ENCODE assay signal across 25 mouse cellular contexts in genomic region chr15:36899882-36900281, GRCm38 (mm10).
DNase-seq lines count a peak whose midpoint lies in the region; ATAC-seq and TF ChIP-seq lines count a peak whose summit lies in the region.
"Had no signal": no experiment of that assay in that cellular context is flagged by ENCODE, and none has a peak within 500 bp of the region (broad histone marks: within the 10 kb centered on the region; RNA-seq: fewer than 3 reads in every experiment).

No protein-coding gene starts in this region.

- H3K79me2 ChIP-seq in MEL (ENCODE audit: control insufficient read depth, insufficient read depth, low read length, poor library complexity): no peaks in the 10 kb centered on the region

- H3K27me3 ChIP-seq in MEL (ENCODE audit: control insufficient read depth in 1 of 2, insufficient read depth in 2 of 2, low read length in 2 of 2): no peaks in the 10 kb centered on the region
- no peaks in the 10 kb centered on the region for H3K27me3 ChIP-seq in intestine, embryonic 16.5 days (replicated peaks; ENCODE audit: control insufficient read depth, insufficient read depth, low read length)
- H3K27me3 ChIP-seq in stomach, postnatal 0 days (ENCODE audit: control insufficient read depth, insufficient read depth, low read length): no peaks in the 10 kb centered on the region
- no peaks in the 10 kb centered on the region for H3K27me3 ChIP-seq in hindbrain, embryonic 16.5 days (replicated peaks; ENCODE audit: control insufficient read depth, insufficient read depth, low read length)
- H3K27me3 ChIP-seq: embryonic facial prominence, embryonic 15.5 days; limb, embryonic 12.5 days; liver, embryonic 15.5 days; neural tube, embryonic 15.5 days had no signal

- TF ChIP-seq RAD21 in MEL (IDR thresholded peaks at IDR 0.05; ENCODE audit: low read depth, low read length): no peak

- TF ChIP-seq CTCF in MEL (IDR thresholded peaks at IDR 0.05 in 2 of 3, conservative IDR thresholded peaks at IDR 0.05 in 1 of 3; ENCODE audit: control insufficient read depth in 1 of 3, insufficient read depth in 1 of 3, low read depth in 2 of 3, low read length in 3 of 3, poor library complexity in 1 of 3, severe bottlenecking in 1 of 3): no peak
- peak; percentile 36 for TF ChIP-seq CTCF in stomach, postnatal 0 days (IDR thresholded peaks at IDR 0.05; ENCODE audit: low read depth)

- H3K27ac ChIP-seq in MEL (ENCODE audit: control insufficient read depth, low read depth, low read length): no peak overlapping the region
- peak overlapping the region; percentile 96 for H3K27ac ChIP-seq in intestine, embryonic 16.5 days (ENCODE audit: low read length)
- H3K27ac ChIP-seq in stomach, postnatal 0 days (replicated peaks): peak overlapping the region; percentile 88
- no peak overlapping the region for H3K27ac ChIP-seq in hindbrain, embryonic 16.5 days (ENCODE audit: low read depth, low read length)
- H3K27ac ChIP-seq: embryonic facial prominence, embryonic 15.5 days; gastrocnemius, adult 2 months; limb, embryonic 12.5 days; liver, embryonic 15.5 days; midbrain, embryonic 12.5 days; neural tube, embryonic 15.5 days had no signal

- TF ChIP-seq EP300 in MEL (IDR thresholded peaks at IDR 0.05; ENCODE audit: low read depth in 1 of 2, low read length in 2 of 2): no peak
- no peak for TF ChIP-seq EP300 in stomach, postnatal 0 days (optimal IDR thresholded peaks at IDR 0.05)

- H3K9me3 ChIP-seq in MEL (replicated peaks; ENCODE audit: insufficient read depth, low read length): no peaks in the 10 kb centered on the region
- H3K9me3 ChIP-seq in intestine, embryonic 16.5 days (ENCODE audit: control insufficient read depth, low read length): no peaks in the 10 kb centered on the region
- H3K9me3 ChIP-seq in stomach, postnatal 0 days (ENCODE audit: control insufficient read depth, low read length): no peaks in the 10 kb centered on the region
- no peaks in the 10 kb centered on the region for H3K9me3 ChIP-seq in hindbrain, embryonic 16.5 days (ENCODE audit: control insufficient read depth, low read length)
- H3K9me3 ChIP-seq: embryonic facial prominence, embryonic 15.5 days; limb, embryonic 12.5 days; liver, embryonic 15.5 days; midbrain, embryonic 12.5 days; neural tube, embryonic 15.5 days had no signal

- peak; percentile 33 for DNase-seq in kidney, adult 18-20 months
- no peak for DNase-seq in kidney, adult 9 months
- no peak for DNase-seq in MEL (ENCODE audit: low read depth, low spot score)
- peak; percentile 75 for DNase-seq in stomach, postnatal 0 days (ENCODE audit: low spot score)
- DNase-seq in layer of hippocampus, adult 9-11 months: no peak
- no peak for DNase-seq in gastrocnemius, postnatal 4 days (ENCODE audit: low spot score in 2 of 2)
- DNase-seq: adrenal gland, adult 8-10 months; cerebellum, adult 18-20 months; cerebellum, postnatal 14 days; gastrocnemius, adult 2 months; kidney, postnatal 14 days; layer of hippocampus, postnatal 36 days; right cerebral cortex, adult 18-20 months; right cerebral cortex, postnatal 4 days; thymus, postnatal 36 days had no signal

- H3K4me3 ChIP-seq in MEL (ENCODE audit: control insufficient read depth in 1 of 2, insufficient read depth in 1 of 2, low read depth in 2 of 2, low read length in 2 of 2): no peak overlapping the region
- no peak overlapping the region for H3K4me3 ChIP-seq in intestine, embryonic 16.5 days (ENCODE audit: low read length)
- no peak overlapping the region for H3K4me3 ChIP-seq in stomach, postnatal 0 days (ENCODE audit: low read depth, low read length)
- H3K4me3 ChIP-seq in hindbrain, embryonic 16.5 days (ENCODE audit: low read length): no peak overlapping the region
- H3K4me3 ChIP-seq: embryonic facial prominence, embryonic 15.5 days; gastrocnemius, adult 2 months; limb, embryonic 12.5 days; liver, embryonic 15.5 days; midbrain, embryonic 12.5 days; neural tube, embryonic 15.5 days had no signal

- peaks cover 13 to 33% of the 10 kb centered on the region in 2 experiments for H3K4me1 ChIP-seq in MEL (ENCODE audit: control insufficient read depth in 1 of 2, insufficient read depth in 2 of 2, low read length in 2 of 2)
- H3K4me1 ChIP-seq in intestine, embryonic 16.5 days (ENCODE audit: control insufficient read depth, insufficient read depth, low read length): peaks cover 41% of the 10 kb centered on the region
- peaks cover 8% of the 10 kb centered on the region; the same call in 1 of the 2 replicates for H3K4me1 ChIP-seq in stomach, postnatal 0 days (replicated peaks; ENCODE audit: control insufficient read depth, insufficient read depth)
- peaks cover 12% of the 10 kb centered on the region for H3K4me1 ChIP-seq in hindbrain, embryonic 16.5 days (ENCODE audit: control insufficient read depth, insufficient read depth, low read depth, low read length)

- peak; percentile 77 for ATAC-seq in intestine, embryonic 16.5 days
- peak; percentile 84 for ATAC-seq in stomach, postnatal 0 days (ENCODE audit: low FRiP score, low TSS enrichment)
- no peak for ATAC-seq in hindbrain, embryonic 16.5 days
- ATAC-seq: activated CD4-positive, CD25-positive, alpha-beta regulatory T cell, adult 4 months; forebrain, embryonic 14.5 days had no signal

- WGBS in intestine, embryonic 16.5 days: 40% methylated on average over 2 of the region's 2 CpGs
- WGBS in stomach, postnatal 0 days: 62% methylated on average over 2 of the region's 2 CpGs
- 60% methylated on average over 2 of the region's 2 CpGs for WGBS in hindbrain, embryonic 16.5 days

- peak overlapping the region; percentile 24 for H3K4me2 ChIP-seq in intestine, embryonic 16.5 days (ENCODE audit: low read depth, low read length)
- H3K4me2 ChIP-seq in stomach, postnatal 0 days (replicated peaks; ENCODE audit: low read depth): no peak overlapping the region
- no peak overlapping the region for H3K4me2 ChIP-seq in hindbrain, embryonic 16.5 days (ENCODE audit: low read length)
- H3K4me2 ChIP-seq: embryonic facial prominence, embryonic 15.5 days; heart, embryonic 11.5 days; limb, embryonic 12.5 days; liver, embryonic 15.5 days; midbrain, embryonic 12.5 days; neural tube, embryonic 15.5 days had no signal

- no peak for TF ChIP-seq POLR2A in MEL (IDR thresholded peaks at IDR 0.05; ENCODE audit: control insufficient read depth in 1 of 2, insufficient read depth in 1 of 2, low read depth in 1 of 2, low read length in 2 of 2, poor library complexity in 1 of 2)

- no peak overlapping the region for H3K9ac ChIP-seq in MEL (ENCODE audit: control insufficient read depth, low read depth, low read length, poor library complexity, severe bottlenecking)
- peak overlapping the region; percentile 44; the same call in 1 of the 2 replicates for H3K9ac ChIP-seq in intestine, embryonic 16.5 days (ENCODE audit: low read depth, low read length)
- no peak overlapping the region for H3K9ac ChIP-seq in stomach, postnatal 0 days (ENCODE audit: low read length)
- no peak overlapping the region for H3K9ac ChIP-seq in hindbrain, embryonic 16.5 days (ENCODE audit: low read depth, low read length)
- H3K9ac ChIP-seq: embryonic facial prominence, embryonic 15.5 days; limb, embryonic 12.5 days; liver, embryonic 15.5 days; midbrain, embryonic 12.5 days; neural tube, embryonic 15.5 days had no signal

- H3K36me3 ChIP-seq in MEL (ENCODE audit: control insufficient read depth in 1 of 2, insufficient read depth in 2 of 2, low read length in 2 of 2): peaks cover 0 to 22% of the 10 kb centered on the region in 2 experiments; a peak in 2 of 4 replicates
- H3K36me3 ChIP-seq in intestine, embryonic 16.5 days (ENCODE audit: control insufficient read depth, insufficient read depth, low read length): no peaks in the 10 kb centered on the region
- no peaks in the 10 kb centered on the region for H3K36me3 ChIP-seq in stomach, postnatal 0 days (ENCODE audit: control insufficient read depth, insufficient read depth, low read length)
- no peaks in the 10 kb centered on the region for H3K36me3 ChIP-seq in hindbrain, embryonic 16.5 days (ENCODE audit: control insufficient read depth, insufficient read depth, low read length)
- H3K36me3 ChIP-seq: embryonic facial prominence, embryonic 15.5 days; limb, embryonic 12.5 days; liver, embryonic 15.5 days; midbrain, embryonic 12.5 days; neural tube, embryonic 15.5 days had no signal

TF ChIP-seq in MEL, 35 proteins besides CTCF, POLR2A, EP300 and RAD21:
- TF ChIP-seq GABPA (IDR thresholded peaks at IDR 0.05; ENCODE audit: low read depth, low read length) (no peak), GATA1 (IDR thresholded peaks at IDR 0.05; ENCODE audit: low read depth, low read length) (0 out of 2 replicates have a peak, but pooled peaks have one; percentile 13)

Comparison
In these comparisons a context has a peak if more than half of its experiments do, and no peak if none do; other contexts are left out.
1. DNase-seq: peak in kidney, adult 18-20 months (single experiment) and stomach, postnatal 0 days (single experiment); none in kidney, adult 9 months (single experiment), MEL (single experiment), layer of hippocampus, adult 9-11 months (single experiment) and gastrocnemius, postnatal 4 days (0 of 2).
2. H3K27ac ChIP-seq: peak in intestine, embryonic 16.5 days (single experiment) and stomach, postnatal 0 days (single experiment); none in MEL (single experiment) and hindbrain, embryonic 16.5 days (single experiment).